Mouse (Mus musculus) CD4-positive helper T cell, adult 2 months (primary cell): ENCODE measurements around the gene Sp6.
A peak's percentile ranks its signal among the peaks of the same experiment; 100 is the strongest.

ENCODE experiments used
- DNase-seq: peaks from one replicate; pipeline ENCODE4 v3.0.0-alpha.2; 2012; ENCODE audit warnings: low read depth, missing footprints, low spot score

Gene Sp6

DNA sequence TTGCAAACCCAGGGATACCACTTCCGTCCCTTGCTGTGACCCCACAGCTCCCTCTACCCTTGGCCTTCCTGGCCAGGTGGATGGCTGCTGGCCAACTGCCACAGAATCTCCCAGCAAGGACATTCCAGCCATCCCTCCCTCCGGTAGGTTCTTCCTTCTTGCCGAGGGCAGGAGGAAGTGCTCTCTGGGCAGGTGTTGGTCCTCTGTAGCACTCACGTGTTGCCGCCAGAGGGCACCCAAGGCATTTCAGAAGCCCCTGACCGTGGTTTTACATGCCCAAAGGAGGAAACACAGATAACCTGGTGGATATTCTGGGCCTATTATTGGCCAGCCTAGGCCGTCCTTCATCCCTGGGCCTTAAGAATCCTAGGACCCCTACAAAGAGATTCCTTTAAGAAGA lies 30.8 kb upstream of the Sp6 start:
- DNase-seq: peak; percentile 84

DNA sequence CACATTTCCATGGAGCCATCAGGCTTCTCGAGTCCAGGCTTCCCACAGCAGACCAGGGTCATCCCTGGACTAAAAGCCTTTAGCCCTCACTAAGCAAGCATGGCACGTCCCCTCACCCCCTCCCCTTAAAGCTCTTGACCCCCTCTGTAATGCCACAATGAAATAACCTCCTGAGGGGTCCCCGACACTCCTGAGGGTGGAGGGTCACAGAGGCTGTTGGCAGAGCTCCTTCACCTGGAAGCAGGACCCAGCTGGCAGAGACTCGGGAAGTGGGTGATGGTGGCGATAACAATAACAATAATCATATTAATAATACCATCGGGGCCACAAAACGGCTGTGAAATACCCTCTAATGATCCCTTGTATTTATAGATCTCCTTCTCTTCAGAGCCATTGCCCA lies 30.3 kb upstream of the Sp6 start, which contains the start of gene Sp2:
Gene Sp2 (minus strand): TSS at position 101 of the 400 bp plus-strand sequence.
- no peak for DNase-seq

DNA sequence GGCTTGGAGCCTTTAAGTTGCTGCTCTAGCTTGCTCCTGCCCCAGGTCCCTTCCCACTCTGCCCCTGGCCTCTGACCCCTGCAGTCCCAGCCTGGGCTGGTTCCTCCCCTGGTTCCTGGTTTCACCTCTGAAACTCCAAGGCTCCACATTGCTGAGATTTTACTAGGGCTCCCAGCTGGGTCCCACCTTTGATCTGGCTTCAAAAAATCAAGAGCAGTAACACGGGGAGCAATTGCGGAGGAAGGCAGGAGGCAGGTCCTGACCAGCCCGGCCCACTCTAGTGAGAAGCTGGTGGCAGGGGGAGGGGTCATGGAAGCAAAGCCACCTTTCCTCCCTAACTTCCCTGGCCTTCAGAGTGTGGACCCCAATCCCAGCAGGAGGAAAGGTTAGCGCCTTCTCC lies 28.3 kb upstream of the Sp6 start:
- DNase-seq: no peak

GRCm38 (mm10) chr11:96986463-96986862 lies 26.7 kb upstream of the Sp6 start:
- DNase-seq: peak; percentile 48

GRCm38 (mm10) chr11:96987873-96988655 lies 25.1 kb upstream of the Sp6 start:
- DNase-seq: peak; percentile 92

GRCm38 (mm10) chr11:96991501-96991900 lies 21.7 kb upstream of the Sp6 start:
- no peak for DNase-seq

DNA sequence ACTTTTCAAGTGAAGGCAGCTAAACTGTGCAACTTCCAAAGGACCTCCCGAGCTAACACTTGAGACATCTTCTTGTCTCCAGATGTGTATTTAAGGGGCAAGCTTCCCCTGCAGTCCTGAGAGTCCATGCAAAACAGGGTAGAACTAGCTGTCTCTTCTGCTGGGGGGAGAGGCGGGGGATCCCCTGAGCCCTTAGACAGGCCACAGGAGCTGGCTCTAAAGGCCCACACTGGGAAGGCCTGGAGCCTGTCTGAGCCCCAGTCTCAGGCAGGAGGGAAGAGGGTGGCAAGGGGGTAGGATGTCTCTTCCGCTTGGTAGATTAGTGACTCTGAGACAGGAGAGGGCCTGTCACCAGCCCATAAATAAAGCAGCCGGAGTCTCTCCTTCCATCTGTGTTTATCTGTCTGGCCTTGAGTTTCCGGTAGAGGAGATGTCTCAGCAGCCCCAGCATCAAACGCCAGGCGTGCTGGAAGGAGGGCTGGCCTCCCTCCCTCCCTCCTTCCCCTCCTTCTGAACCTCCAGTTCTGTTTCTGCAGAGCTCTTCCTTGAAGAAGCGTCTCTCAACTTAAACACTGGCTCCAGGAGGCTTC lies 20.4 kb upstream of the Sp6 start:
- DNase-seq: peak; percentile 76

DNA sequence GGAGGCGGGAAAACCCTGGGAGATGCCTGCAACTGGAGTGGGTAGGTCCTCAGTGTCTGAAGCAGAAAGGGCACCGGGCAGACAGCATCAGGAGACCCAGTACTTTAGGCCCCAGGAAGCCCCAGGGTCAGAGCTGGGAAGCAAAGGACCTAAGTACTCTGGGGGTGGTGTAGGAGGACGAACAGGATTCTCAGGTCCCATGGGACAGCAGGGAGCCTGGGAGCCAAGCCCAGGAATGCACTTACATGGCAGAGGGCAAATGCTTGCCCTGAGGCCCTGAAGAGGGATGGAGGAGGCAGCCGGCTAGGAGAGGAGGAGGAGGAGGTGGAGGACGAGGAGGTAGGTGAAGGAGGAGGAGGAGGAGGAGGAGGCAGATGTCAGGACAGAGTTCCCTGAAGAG lies 18.2 kb upstream of the Sp6 start:
- no peak for DNase-seq

DNA sequence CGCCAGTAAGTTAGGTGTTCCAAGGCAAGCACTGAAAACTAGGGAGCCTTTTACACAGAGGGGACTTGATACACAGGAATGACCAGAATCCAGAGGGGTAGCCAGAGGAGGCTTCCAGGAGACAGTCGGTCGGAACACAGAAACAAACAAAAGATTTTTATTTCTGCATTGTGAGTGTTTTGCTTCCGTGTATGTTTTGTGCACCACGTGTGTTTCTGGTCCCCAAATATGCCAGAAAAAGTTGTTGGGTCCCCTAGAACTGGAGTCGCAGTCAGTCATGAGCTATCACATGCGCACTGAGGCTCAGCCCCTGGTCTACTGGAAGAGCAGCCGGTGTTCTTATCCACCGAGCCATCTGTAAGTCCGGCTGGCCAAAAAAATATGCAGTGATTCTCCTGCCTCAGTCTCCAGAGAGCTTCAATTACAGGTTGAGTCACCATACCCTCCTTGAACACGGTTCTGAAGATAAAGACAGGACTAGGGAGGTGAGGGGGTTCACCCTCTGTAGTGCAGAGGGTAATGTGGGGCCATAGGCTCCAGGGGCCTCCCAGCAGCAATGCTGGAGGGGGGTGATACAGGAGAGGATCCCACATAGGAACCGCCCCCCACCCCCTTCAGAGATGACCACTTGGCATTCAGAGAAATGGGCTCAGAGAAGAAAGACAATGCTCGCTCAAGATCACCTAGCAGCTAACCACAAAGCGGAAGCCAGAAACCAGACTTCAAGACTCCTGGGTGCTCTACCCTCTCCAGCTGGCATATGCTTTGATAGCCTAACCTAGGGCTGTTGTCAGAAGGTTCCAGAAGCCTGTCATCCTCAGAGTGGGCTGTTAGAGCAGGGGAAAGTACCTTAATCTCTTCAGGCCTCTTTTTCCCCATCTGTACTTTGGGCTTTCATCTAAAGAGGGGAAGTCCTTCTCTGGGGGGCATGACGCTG lies 17.1 kb upstream of the Sp6 start:
- DNase-seq: peak; percentile 92

- no peak for DNase-seq
Measured at GRCm38 (mm10) chr11:96996773-96997379, 16.3 kb upstream of the Sp6 start.

GRCm38 (mm10) chr11:96997380-96997956 lies 15.7 kb upstream of the Sp6 start:
- peak; percentile 62 for DNase-seq

- no peak for DNase-seq
Measured at GRCm38 (mm10) chr11:97003170-97003569, 10.0 kb upstream of the Sp6 start.

GRCm38 (mm10) chr11:97007093-97007794 lies 6.0 kb upstream of the Sp6 start:
- peak; percentile 62 for DNase-seq

DNA sequence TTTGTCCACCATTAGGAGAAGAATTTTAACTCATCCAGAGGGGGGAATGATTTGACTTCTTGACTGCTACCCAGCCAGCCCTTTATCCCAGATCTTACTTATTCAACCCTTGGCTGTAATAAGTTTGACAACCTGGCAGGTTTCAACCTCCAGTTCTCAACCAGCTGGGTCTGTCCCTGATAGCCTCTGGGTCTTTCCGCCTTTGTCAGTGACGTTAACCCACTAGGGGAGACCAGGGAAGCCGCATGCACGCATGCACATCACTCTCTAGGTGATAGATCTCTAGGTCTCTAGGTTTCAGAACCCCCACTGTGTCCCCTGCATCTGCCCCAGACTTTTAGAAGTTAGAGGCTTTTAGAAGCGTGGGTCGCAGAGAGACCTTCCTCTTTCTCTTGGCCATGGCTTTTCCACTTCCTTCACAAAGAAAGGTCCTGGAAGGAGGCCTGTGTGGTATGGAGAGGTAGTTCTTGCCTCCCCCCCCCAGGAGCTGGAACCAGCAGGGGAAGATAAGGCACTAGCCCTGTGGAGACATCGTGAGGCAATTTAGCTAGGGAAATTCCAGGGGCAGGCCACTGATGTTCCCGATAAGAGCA lies 3.9 kb upstream of the Sp6 start:
- no peak for DNase-seq

DNA sequence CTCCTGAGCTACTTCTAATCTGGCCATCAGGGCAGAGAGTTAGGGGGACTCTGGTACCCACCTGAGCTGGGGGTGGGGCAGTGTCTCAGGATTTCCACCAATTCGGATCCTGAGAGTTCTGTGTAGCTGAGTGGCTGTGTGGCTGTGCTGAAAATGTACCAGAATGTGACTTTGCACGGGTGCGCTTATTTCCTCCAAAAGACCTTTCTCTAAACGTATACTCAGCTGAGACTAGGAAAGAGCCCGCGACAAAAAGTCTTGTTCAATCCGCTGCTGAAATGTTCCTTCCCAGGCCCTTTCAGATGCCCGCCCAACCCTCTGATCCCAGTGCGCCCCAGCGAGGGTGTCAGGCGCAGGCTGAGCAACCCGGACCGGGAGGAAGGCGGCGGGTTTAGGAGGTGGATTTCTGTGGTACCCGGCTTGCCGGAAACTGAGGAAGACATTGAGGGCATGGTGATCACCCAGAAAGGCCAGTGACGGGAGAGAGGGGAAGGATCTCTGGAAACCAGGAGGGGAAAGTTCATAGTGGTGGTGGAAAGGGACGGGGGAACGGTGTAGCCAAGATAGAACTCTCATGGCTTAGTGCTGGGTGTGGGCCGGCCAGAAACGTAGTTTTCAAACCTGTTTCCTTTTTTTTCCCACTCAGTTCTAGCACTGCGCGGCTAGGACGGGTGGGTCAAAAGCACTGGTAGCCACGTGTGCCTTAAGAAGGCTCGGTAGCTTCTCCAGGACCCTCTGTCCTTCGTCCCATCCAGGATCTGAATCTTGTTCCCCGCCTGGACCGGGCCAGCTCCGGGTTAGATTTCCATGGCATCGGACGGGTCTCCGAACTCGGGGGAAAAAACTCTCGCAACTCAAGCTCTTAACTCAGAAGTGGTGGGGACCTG lies 4.7 kb downstream of the Sp6 start:
- DNase-seq: peak; percentile 28

DNA sequence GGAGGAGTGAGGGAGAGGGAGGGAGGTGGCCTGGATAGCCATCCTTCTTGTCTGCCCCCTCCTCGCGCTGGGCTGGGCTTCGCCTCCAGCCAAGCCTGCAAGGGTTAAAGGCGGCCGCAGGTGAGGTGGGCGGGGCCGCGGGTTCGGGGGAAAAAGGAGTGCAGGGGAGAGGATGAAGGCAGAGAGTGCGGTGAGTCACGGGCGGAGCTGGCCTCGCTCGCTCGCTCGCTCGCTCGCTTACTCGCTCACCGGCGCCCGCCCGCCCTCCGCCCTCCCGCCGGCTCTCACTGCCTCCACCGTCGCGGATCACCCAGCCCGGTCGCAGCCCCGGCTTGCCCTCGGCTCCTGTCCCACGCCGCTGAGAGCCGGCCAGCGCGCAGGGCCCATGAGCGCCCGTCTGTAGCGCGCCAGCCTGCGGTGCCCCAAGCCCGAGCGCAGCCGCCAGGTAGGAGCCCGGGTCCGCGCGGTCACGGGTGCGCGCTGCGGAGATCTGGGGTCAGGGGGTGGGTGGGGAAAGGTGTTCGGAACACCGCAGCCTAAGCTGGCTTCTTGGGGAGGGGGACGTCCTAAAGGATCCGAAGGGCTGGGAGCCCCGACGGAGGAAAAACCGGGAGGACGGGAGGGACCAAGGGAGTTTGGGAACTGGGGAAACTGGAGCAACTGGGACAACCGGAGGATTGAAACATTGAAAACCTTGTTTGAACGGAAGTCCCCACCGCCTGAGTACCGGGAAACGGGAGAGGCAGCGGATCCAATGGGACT lies 5.6 kb downstream of the Sp6 start:
- DNase-seq: peak; percentile 73

DNA sequence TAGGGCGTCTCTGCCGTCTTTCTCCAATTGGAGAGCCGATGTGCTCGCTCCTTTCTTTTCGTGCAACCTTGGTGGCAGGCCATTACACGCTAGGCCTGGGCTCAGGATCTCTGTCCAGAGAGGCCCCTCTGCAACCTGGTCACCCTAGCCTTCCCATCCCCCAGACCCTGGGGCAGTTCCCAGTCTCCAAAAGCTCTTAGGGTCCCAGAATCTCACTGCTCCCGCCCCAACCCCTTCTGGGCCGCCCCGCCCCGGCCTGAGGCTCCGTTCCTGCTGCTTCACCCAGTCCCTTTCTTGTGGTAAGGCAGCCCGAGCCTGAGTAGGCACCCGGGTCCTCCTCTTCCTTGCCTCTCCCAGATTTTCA lies 6.1 kb downstream of the Sp6 start:
- DNase-seq: no peak

DNA sequence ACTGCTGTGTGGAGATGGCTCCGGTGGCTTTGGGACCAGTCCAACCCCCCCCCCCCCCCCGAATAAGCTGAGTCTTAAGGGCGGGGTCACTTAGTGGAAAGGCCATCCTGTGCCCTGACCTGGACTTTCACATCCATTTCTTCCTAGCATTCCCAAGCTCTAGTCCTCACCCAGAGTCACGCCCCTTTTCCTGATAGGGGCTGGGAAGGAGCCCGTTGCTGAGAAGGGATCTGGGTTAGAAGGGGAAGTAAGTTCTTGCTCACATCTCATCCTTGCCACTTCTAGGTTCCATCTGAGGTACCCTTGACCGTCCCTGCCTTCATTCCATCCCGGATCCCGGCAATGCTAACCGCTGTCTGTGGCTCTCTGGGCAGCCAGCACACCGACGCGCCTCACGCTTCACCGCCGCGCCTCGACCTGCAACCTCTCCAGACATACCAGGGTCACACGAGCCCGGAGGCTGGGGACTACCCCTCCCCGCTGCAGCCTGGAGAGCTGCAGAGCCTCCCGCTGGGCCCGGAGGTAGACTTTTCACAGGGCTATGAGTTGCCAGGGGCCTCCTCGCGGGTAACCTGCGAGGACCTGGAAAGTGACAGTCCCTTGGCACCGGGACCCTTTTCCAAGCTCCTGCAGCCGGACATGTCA lies 8.0 kb downstream of the Sp6 start:
- DNase-seq: peak; percentile 54
